Mouse (Mus musculus): ENCODE results near the gene Akap8. TPM values are rescaled to one million over a fixed set of nuclear protein-coding genes. Genes with fewer than 3 reads are reported as not detected.

Akap8 gene
- total RNA-seq, 1 experiment: 156 TPM

DNA sequence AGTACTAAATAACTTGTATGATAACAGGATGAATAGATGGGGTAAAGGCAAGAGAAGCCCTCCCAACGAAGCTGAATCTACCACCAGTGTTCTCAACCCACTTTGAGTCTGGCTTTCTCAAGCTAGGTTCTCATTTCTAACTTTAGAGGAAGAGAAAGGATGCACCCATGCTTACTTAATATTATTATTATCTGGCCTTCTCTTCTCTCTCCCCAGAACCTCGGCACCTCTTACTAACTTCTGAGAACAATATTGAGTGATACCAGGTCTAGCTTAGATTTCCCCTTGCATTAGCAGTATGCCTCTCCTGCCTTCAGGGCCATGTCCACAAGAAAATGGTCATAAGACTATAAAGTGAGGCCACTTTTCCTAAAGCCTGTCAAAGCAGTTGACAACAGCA, 52.9 kb downstream of the Akap8 start:
- DNase-seq (ENCODE audit: low read depth, low spot score): no peak
- in situ Hi-C loops (cut with MboI; ENCODE audit: low sequenced_read_pairs in 2 of 2, unreplicated experiment in 2 of 2): no loop called here
- no peak overlapping the region for H3K9ac ChIP-seq (ENCODE audit: insufficient read depth, low read depth, low read length, poor library complexity, severe bottlenecking)
- TF ChIP-seq ZNF384 (IDR thresholded peaks at IDR 0.05; ENCODE audit: low read depth, low read length) (no peak), HCFC1 (IDR thresholded peaks at IDR 0.05; ENCODE audit: borderline replicate concordance, insufficient read depth, low read length) (no peak), ZC3H11A (IDR thresholded peaks at IDR 0.05; ENCODE audit: borderline replicate concordance, low read depth, low read length) (no peak), CHD2 (IDR thresholded peaks at IDR 0.05; ENCODE audit: low read depth, low read length) (no peak), MAFK (IDR thresholded peaks at IDR 0.05; ENCODE audit: insufficient read depth, low read depth, low read length) (no peak)
- no peaks in the 10 kb centered on the region for H3K9me3 ChIP-seq (ENCODE audit: control insufficient read depth, insufficient read depth, low read depth, low read length)
- H3K4me3 ChIP-seq (ENCODE audit: insufficient read depth in 1 of 2, low read depth in 1 of 2, low read length in 2 of 2, poor library complexity in 1 of 2, severe bottlenecking in 1 of 2): no peak overlapping the region
- peaks cover 2% of the 10 kb centered on the region for H3K36me3 ChIP-seq (ENCODE audit: control insufficient read depth, insufficient read depth, low read length, poor library complexity, severe bottlenecking)
- no peak overlapping the region for H3K27ac ChIP-seq (ENCODE audit: insufficient read depth, low read depth, low read length, poor library complexity, severe bottlenecking)
- peaks cover 0 to 6% of the 10 kb centered on the region in 2 experiments; a peak in 1 of 4 replicates for H3K4me1 ChIP-seq (ENCODE audit: control insufficient read depth in 2 of 2, insufficient read depth in 2 of 2, low read length in 2 of 2, poor library complexity in 1 of 2)

DNA sequence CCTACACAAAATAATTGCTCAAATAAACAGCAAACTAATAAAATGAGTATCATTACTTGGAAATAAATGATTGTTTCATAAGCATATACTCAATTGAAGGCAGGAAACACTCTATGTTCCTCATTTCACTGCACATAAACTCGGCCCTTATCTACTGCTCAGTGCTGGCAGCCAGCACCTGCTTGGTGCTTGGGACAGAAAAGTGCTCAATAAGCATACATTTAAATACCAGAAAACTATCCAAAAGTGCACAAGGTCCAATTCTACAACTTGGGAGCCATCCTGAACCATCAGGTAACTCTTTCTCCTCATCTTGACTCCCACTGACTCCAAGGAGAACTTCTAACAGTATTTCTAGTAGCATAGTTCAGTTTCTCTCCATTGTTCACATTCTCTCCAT, 53.4 kb downstream of the Akap8 start:
- no peak for DNase-seq (ENCODE audit: low read depth, low spot score)
- in situ Hi-C loops (cut with MboI; ENCODE audit: low sequenced_read_pairs in 2 of 2, unreplicated experiment in 2 of 2): no loop called here
- no peaks in the 10 kb centered on the region for H3K9me3 ChIP-seq (ENCODE audit: control insufficient read depth, insufficient read depth, low read depth, low read length)
- no peak overlapping the region for H3K9ac ChIP-seq (ENCODE audit: insufficient read depth, low read depth, low read length, poor library complexity, severe bottlenecking)
- peaks cover 2% of the 10 kb centered on the region for H3K36me3 ChIP-seq (ENCODE audit: control insufficient read depth, insufficient read depth, low read length, poor library complexity, severe bottlenecking)
- H3K27ac ChIP-seq (ENCODE audit: insufficient read depth, low read depth, low read length, poor library complexity, severe bottlenecking): no peak overlapping the region
- H3K4me3 ChIP-seq (ENCODE audit: insufficient read depth in 1 of 2, low read depth in 1 of 2, low read length in 2 of 2, poor library complexity in 1 of 2, severe bottlenecking in 1 of 2): no peak overlapping the region
- H3K4me1 ChIP-seq (ENCODE audit: control insufficient read depth in 2 of 2, insufficient read depth in 2 of 2, low read length in 2 of 2, poor library complexity in 1 of 2): peaks cover 0 to 6% of the 10 kb centered on the region in 2 experiments; a peak in 1 of 4 replicates
- TF ChIP-seq HCFC1 (IDR thresholded peaks at IDR 0.05; ENCODE audit: borderline replicate concordance, insufficient read depth, low read length) (no peak), CHD2 (IDR thresholded peaks at IDR 0.05; ENCODE audit: low read depth, low read length) (no peak), ZNF384 (IDR thresholded peaks at IDR 0.05; ENCODE audit: low read depth, low read length) (no peak), MAFK (IDR thresholded peaks at IDR 0.05; ENCODE audit: insufficient read depth, low read depth, low read length) (no peak), ZC3H11A (IDR thresholded peaks at IDR 0.05; ENCODE audit: borderline replicate concordance, low read depth, low read length) (no peak)

DNA sequence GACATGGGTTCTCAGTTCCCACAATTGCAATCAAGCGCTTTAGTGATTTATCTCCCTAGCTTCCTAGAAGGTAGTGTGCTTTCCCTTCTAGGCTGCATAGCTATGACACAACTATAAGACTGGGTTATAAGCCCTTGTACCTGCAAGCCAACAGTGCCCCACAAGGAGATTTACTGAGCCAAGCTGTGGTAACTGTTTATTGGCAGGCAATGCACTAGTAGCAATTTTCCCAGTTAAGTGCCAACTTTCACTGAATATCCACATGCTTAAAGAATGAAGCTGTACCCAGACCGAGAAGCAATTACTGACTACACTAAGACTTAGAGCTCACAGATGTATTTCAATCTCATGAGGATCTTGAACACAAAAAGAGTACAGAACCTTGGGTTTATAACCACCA, 57.4 kb downstream of the Akap8 start:
- no peaks in the 10 kb centered on the region for H3K9me3 ChIP-seq (ENCODE audit: control insufficient read depth, insufficient read depth, low read depth, low read length)
- in situ Hi-C loops (cut with MboI; ENCODE audit: low sequenced_read_pairs in 2 of 2, unreplicated experiment in 2 of 2): no loop called here
- no peak for TF ChIP-seq ZC3H11A (IDR thresholded peaks at IDR 0.05; ENCODE audit: borderline replicate concordance, low read depth, low read length)
- TF ChIP-seq ZNF384 (IDR thresholded peaks at IDR 0.05; ENCODE audit: low read depth, low read length): no peak
- no peak for TF ChIP-seq CHD2 (IDR thresholded peaks at IDR 0.05; ENCODE audit: low read depth, low read length)
- TF ChIP-seq MAFK (IDR thresholded peaks at IDR 0.05; ENCODE audit: insufficient read depth, low read depth, low read length): no peak
- no peak for TF ChIP-seq HCFC1 (IDR thresholded peaks at IDR 0.05; ENCODE audit: borderline replicate concordance, insufficient read depth, low read length)
- no peaks in the 10 kb centered on the region for H3K36me3 ChIP-seq (ENCODE audit: control insufficient read depth, insufficient read depth, low read length, poor library complexity, severe bottlenecking)
- H3K9ac ChIP-seq (ENCODE audit: insufficient read depth, low read depth, low read length, poor library complexity, severe bottlenecking): no peak overlapping the region
- peaks cover 0 to 3% of the 10 kb centered on the region in 2 experiments; a peak in 1 of 4 replicates for H3K4me1 ChIP-seq (ENCODE audit: control insufficient read depth in 2 of 2, insufficient read depth in 2 of 2, low read length in 2 of 2, poor library complexity in 1 of 2)
- H3K27ac ChIP-seq (ENCODE audit: insufficient read depth, low read depth, low read length, poor library complexity, severe bottlenecking): no peak overlapping the region
- H3K4me3 ChIP-seq (ENCODE audit: insufficient read depth in 1 of 2, low read depth in 1 of 2, low read length in 2 of 2, poor library complexity in 1 of 2, severe bottlenecking in 1 of 2): no peak overlapping the region
- no peak for DNase-seq (ENCODE audit: low read depth, low spot score)

DNA sequence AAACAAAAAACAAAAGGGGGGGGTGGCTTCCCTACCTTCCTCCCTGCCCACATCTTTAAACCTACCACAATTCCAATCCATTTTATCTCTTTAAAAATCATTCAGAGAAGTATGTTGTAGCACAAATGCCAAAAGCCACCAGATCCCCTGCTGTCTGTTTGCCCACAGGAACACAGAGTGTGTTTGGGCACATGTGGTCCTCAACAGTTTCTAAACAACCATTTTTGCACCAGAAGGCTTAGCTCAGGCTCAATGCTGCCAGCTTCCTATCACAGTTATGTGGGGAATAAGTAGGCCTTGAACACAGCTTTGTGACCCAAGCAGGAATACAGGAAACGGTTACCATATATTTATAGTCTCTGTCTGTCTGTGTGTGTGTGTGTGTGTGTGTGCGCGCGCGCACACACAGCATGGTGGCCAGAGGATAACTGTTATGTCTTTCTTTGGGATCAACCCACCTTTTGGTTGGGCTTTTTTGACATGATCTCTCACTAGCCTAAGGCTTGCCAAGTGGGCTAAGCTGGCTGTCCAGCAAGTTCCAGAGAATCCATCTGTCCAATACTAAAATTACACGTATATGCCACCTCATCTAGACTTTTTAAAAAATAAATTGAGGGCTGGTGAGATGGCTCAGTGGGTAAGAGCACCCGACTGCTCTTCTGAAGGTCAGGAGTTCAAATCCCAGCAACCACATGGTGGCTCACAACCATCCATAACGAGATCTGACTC, 58.0 kb downstream of the Akap8 start:
- Histone ChIP-seq H3K9ac (ENCODE audit: insufficient read depth, low read depth, low read length, poor library complexity, severe bottlenecking) (no peak overlapping the region), H3K4me3 (ENCODE audit: insufficient read depth in 1 of 2, low read depth in 1 of 2, low read length in 2 of 2, poor library complexity in 1 of 2, severe bottlenecking in 1 of 2) (no peak overlapping the region), H3K36me3 (ENCODE audit: control insufficient read depth, insufficient read depth, low read length, poor library complexity, severe bottlenecking) (no peaks in the 10 kb centered on the region), H3K27ac (ENCODE audit: insufficient read depth, low read depth, low read length, poor library complexity, severe bottlenecking) (no peak overlapping the region), H3K9me3 (ENCODE audit: control insufficient read depth, insufficient read depth, low read depth, low read length) (no peaks in the 10 kb centered on the region), H3K4me1 (ENCODE audit: control insufficient read depth in 2 of 2, insufficient read depth in 2 of 2, low read length in 2 of 2, poor library complexity in 1 of 2) (peaks cover 0 to 3% of the 10 kb centered on the region in 2 experiments; a peak in 1 of 4 replicates)
- no peak for TF ChIP-seq CHD2 (IDR thresholded peaks at IDR 0.05; ENCODE audit: low read depth, low read length)
- no peak for TF ChIP-seq HCFC1 (IDR thresholded peaks at IDR 0.05; ENCODE audit: borderline replicate concordance, insufficient read depth, low read length)
- no peak for TF ChIP-seq ZNF384 (IDR thresholded peaks at IDR 0.05; ENCODE audit: low read depth, low read length)
- no peak for TF ChIP-seq ZC3H11A (IDR thresholded peaks at IDR 0.05; ENCODE audit: borderline replicate concordance, low read depth, low read length)
- TF ChIP-seq MAFK (IDR thresholded peaks at IDR 0.05; ENCODE audit: insufficient read depth, low read depth, low read length): no peak
- no peak for DNase-seq (ENCODE audit: low read depth, low spot score)
- in situ Hi-C loops (cut with MboI; ENCODE audit: low sequenced_read_pairs in 2 of 2, unreplicated experiment in 2 of 2): no loop called here
